Mouse (Mus musculus): ENCODE results near the gene Gm20481.

DNA sequence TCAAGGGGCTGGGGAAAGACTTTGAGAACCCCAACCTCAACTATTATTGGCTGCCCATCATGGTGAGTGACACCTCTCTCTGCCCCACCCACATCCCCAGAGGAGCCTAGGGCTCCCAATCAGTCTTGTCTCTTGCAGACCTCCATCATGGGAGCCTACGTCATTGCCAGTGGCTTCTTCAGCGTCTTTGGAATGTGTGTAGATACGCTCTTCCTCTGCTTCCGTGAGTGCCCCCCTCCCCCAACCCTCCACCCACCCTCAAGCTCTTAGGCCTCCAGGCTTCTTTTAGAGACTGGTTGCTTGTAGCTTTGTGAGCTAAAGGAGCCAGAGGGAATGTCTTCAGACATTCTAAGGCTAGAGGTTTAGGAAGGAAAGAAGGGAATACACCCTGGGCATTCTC lies 40.9 kb upstream of the Gm20481 start:
- TF ChIP-seq CTCF (IDR thresholded peaks at IDR 0.05; ENCODE audit: extremely low read depth, insufficient read depth, insufficient read length, insufficient replicate concordance) (no peak), POLR2A (IDR thresholded peaks at IDR 0.05; ENCODE audit: low read depth, low read length) (no peak)
